Mouse (Mus musculus): ENCODE measurements around the gene Aes. TPM values are rescaled to one million over a fixed set of nuclear protein-coding genes. Genes with fewer than 3 reads are reported as not detected.

Aes gene
- polyA plus RNA-seq, 1 experiment from 2014 or later = 697 TPM

DNA sequence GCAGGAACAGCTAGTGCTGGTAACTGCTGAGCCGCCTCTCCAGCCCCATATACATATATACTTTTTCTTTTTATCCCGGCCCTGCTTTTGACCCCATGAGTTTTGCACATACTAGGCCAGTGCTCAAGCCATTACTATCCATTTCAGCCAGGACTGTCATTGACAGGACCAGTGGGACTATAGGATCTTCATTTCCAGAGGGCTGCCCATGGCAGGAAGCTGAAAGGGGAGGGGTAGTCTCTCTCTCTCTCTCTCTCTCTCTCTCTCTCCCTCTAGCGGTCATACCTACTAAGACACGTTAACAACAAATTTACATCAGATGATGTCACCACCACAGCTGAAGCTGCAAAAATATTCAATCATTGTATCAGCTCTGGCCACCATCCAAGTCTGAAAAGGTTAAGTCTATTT is 43.5 kb downstream of the Aes start:
- WGBS = 22% methylated on average over 4 of the region's 4 CpGs
- ATAC-seq (ENCODE audit: insufficient read depth, low FRiP score, low read depth) = no peak
- H3K4me3 ChIP-seq (replicated peaks) = no peak overlapping the region
- H3K9me3 ChIP-seq = no peaks in the 10 kb centered on the region
- no peak overlapping the region for H3K9ac ChIP-seq
- peaks cover 42% of the 10 kb centered on the region for H3K4me1 ChIP-seq
- H3K4me2 ChIP-seq = no peak overlapping the region
- no peaks in the 10 kb centered on the region for H3K36me3 ChIP-seq
- no peaks in the 10 kb centered on the region for H3K27me3 ChIP-seq (replicated peaks)
- H3K27ac ChIP-seq = peak overlapping the region; percentile 3; the same call in 1 of the 2 replicates

DNA sequence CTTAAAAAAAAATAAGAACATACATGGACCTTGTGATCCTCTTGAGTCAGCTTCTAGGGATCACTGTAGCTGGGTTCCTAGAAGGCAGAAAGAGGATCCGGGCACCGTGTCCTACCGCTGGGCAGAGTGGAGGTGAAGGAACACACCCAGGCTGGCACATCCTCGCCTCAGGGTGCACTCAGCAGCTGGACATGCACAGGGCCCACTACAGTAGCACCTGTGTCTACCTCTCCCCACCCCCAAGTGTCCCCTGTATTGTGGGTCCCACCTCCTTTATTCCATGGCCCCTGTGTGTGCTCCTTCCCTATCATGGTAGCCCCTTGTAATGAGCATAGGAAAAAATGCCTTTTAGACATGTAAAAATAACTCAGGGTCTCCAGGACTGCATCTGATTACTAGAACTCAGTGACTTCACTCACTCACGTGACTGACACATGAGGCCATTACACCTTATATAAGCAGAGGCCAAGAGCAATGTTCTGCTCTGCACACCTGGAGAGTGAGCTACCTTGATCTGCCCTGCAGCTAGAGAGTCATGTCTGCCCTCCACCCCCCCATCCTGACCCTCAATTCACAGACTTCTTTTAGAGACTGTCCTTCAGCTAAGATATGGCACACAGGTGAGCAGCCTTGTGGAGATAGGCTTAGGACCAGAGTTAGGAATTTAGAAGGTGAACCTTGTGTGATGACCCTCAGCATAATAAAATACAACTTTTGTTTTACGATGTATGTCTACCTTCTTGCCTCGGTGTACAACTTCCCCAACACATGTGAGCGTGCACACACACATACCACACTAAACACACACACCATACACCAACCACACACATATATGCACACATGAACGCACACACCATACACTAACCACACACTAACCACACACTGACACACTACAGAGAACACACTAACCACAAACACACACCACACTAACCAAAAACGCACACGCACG is 45.0 kb downstream of the Aes start:
- no peak overlapping the region for H3K9ac ChIP-seq
- H3K9me3 ChIP-seq = no peaks in the 10 kb centered on the region
- H3K4me1 ChIP-seq = peaks cover 32% of the 10 kb centered on the region
- no peaks in the 10 kb centered on the region for H3K27me3 ChIP-seq (replicated peaks)
- no peak overlapping the region for H3K4me3 ChIP-seq (replicated peaks)
- H3K27ac ChIP-seq = peak overlapping the region; percentile 95; the same call in 1 of the 2 replicates
- H3K36me3 ChIP-seq = no peaks in the 10 kb centered on the region
- H3K4me2 ChIP-seq = peak overlapping the region; percentile 77
- ATAC-seq (ENCODE audit: insufficient read depth, low FRiP score, low read depth) = no peak
- 78% methylated on average over 12 of the region's 12 CpGs for WGBS

DNA sequence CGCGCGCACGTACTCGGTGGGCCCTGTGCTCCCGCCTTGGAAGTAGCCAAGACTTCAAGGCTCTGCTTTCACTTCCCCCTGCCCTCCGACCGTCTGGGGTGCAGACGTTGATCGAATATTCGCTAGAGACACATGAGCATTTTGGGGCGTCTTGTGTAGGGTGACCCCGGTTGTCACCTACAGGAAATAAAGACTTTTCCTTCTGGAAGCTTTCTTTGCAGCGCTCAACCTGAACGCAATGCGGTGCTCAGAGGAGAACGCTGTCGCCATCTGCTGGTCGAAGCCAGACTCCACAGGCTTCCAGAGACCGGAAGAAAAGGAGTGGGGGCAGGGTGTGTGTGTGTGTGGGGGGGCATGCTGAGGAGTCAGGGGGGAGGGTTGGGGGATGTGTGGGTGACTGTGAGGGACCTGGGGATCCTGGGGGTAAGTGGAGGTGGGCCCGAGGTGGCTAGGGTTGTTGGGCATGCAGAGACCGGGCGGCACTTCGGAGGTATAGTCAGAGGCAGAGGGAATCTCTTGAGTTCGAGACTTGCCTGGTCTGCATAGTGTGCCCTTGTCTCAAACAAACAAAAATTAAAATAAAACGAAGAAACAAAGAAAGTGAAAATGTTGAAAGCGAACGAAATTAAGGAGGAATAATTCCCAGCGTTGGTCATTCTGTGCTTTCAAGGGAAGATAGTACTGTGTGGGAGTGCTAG is 45.8 kb downstream of the Aes start:
- peak overlapping the region; percentile 54 for H3K4me3 ChIP-seq (replicated peaks)
- H3K9me3 ChIP-seq = no peaks in the 10 kb centered on the region
- no peaks in the 10 kb centered on the region for H3K36me3 ChIP-seq
- no peaks in the 10 kb centered on the region for H3K27me3 ChIP-seq (replicated peaks)
- H3K4me2 ChIP-seq = peak overlapping the region; percentile 77
- H3K9ac ChIP-seq = no peak overlapping the region; the same call in 1 of the 2 replicates
- 18% methylated on average over 29 of the region's 29 CpGs for WGBS
- peak overlapping the region; percentile 95 for H3K27ac ChIP-seq
- peak; percentile 20; the same call in 1 of the 2 replicates for ATAC-seq (ENCODE audit: insufficient read depth, low FRiP score, low read depth)
- peaks cover 29% of the 10 kb centered on the region for H3K4me1 ChIP-seq

DNA sequence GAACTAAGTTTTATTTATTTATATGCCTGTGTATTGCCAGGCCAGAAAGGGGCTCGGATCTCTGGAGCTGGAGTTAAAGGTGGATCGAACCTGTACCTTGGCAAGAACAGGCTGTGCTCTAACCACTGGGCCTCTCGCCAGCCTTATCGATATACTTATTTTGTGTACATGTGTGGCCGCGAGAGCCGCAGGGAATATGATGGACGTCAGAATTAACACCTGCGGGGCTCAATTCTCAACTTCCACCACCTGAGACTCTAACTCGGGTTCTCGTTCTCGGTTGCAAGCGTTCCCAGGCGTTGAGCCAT is 46.3 kb downstream of the Aes start:
- WGBS = 2% methylated on average over 14 of the region's 14 CpGs
- no peaks in the 10 kb centered on the region for H3K9me3 ChIP-seq
- H3K4me3 ChIP-seq (replicated peaks) = peak overlapping the region; percentile 54
- H3K36me3 ChIP-seq = no peaks in the 10 kb centered on the region
- no peak for ATAC-seq (ENCODE audit: insufficient read depth, low FRiP score, low read depth)
- H3K27me3 ChIP-seq (replicated peaks) = no peaks in the 10 kb centered on the region
- H3K4me1 ChIP-seq = peaks cover 25% of the 10 kb centered on the region
- H3K9ac ChIP-seq = peak overlapping the region; percentile 11; the same call in 1 of the 2 replicates
- peak overlapping the region; percentile 95 for H3K27ac ChIP-seq
- H3K4me2 ChIP-seq = peak overlapping the region; percentile 77

DNA sequence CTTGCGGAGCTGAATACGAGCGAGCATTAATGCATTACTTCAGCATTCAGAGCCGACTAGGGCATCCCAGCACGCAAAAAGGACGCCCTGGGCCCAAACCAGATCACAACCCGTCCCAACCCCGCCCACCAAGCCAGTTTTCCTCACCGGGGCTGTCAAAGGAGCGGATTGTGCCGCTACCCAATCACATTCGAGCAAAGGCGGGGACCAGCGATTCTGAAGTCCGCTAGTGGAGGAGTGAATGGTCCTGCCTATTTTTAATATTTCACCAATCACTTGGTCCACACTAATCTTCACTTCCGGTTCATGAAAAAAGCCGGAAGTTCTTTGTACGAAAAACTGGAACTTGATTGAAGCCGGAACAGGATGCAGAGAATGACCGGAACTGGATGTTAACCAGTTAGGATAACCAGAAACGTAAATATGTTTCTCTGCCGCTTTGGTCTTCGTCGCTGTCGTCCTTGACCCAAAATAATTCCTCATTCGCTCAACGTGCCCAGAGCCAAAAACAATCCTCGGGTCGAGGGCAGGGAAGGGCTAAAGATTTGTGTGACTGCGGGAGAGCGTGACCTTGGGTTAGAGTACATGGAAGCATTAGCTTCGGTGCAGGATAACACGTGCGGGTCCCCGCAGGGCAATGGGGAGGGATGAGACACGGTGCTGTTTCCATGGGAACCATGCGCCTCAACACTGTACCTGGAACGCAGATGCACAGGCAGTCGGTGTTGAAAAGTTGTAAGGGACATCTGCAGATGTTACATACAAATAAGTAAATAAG is 46.9 kb downstream of the Aes start, which contains the start of gene BC025920:
Gene BC025920, plus strand, starts transcription at position 297 of the 778 bp plus-strand sequence.
- peaks cover 21% of the 10 kb centered on the region for H3K4me1 ChIP-seq
- ATAC-seq (ENCODE audit: insufficient read depth, low FRiP score, low read depth) = peak; percentile 92
- peak within 1 kb of the TSS; percentile 54 for H3K4me3 ChIP-seq (replicated peaks)
- WGBS = under 1% methylated on average over 39 of the region's 39 CpGs
- H3K27me3 ChIP-seq (replicated peaks) = no peaks in the 10 kb centered on the region
- peak within 1 kb of the TSS; percentile 11; the same call in 1 of the 2 replicates for H3K9ac ChIP-seq
- no peaks in the 10 kb centered on the region for H3K9me3 ChIP-seq
- H3K36me3 ChIP-seq = no peaks in the 10 kb centered on the region
- peak within 1 kb of the TSS; percentile 95 for H3K27ac ChIP-seq
- peak within 1 kb of the TSS; percentile 77 for H3K4me2 ChIP-seq

DNA sequence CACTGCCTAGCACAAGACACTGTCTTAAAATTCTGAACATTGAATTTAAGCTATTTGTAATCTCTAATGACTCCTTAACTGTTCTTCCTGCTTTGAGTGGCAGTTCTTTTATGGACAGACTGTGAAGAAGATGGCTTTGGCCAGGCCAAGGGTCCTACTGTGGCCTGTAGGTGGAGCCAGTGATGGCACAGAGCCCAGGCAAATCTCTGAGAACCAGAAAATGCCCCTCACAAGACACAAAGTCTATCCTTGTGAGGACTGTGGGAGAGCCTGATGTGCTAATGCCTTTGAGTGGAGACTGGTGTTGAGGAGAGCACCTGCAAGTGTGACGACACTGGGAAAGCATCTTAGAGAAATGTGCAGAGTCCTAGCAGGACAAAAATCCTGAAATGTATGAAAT is 49.0 kb downstream of the Aes start:
- Histone ChIP-seq H3K4me3 (replicated peaks) (no peak overlapping the region), H3K9me3 (no peaks in the 10 kb centered on the region), H3K27me3 (replicated peaks) (no peaks in the 10 kb centered on the region), H3K27ac (no peak overlapping the region), H3K4me2 (no peak overlapping the region), H3K36me3 (no peaks in the 10 kb centered on the region), H3K4me1 (peaks cover 15% of the 10 kb centered on the region; the same call in 1 of the 2 replicates), H3K9ac (no peak overlapping the region)
- ATAC-seq (ENCODE audit: insufficient read depth, low FRiP score, low read depth) = no peak
- WGBS = 79% methylated on average over 1 of the region's 1 CpGs

DNA sequence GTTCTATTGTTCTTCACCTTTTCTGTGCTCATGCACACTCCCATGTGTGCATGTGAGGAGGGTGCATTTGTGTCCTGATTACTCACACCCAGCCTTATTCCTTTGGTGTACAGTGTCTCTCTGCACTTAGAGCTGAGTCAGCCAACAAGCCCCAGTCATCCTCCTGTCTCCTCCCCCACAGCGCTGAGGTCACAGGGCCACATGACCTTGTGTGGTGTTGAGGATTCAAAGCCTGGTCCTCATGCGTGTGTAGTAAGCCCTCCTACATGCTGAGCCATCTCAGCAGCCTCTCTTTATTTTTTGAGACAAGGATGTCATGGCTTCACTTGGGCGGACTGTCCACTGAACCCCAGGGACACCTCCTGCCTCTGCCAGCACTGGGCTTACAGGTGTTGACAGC is 53.5 kb downstream of the Aes start:
- Histone ChIP-seq H3K4me1 (no peaks in the 10 kb centered on the region), H3K9me3 (no peaks in the 10 kb centered on the region), H3K9ac (no peak overlapping the region), H3K27me3 (replicated peaks) (no peaks in the 10 kb centered on the region), H3K4me3 (replicated peaks) (no peak overlapping the region), H3K27ac (no peak overlapping the region), H3K4me2 (no peak overlapping the region), H3K36me3 (no peaks in the 10 kb centered on the region)
- WGBS = 64% methylated on average over 3 of the region's 3 CpGs
- ATAC-seq (ENCODE audit: insufficient read depth, low FRiP score, low read depth) = no peak

DNA sequence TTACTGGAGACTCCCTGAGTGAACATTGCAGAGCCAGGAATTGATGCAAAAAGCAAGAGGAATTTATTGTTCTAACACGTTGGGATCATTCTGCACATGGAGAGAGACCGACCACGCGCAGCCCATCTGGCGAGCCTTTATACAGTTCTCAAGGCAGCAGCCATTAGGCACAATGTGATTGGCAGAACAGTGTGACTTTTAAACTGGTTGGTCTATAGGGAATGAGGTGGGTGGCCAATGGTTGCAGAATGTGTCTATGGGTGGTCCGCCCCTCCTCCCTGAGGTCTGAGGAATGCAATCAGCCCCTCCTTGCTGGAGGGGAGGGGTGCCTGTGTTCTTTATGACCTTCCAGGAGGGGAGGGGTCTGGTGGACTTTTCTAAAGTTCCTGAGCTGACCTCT is 56.2 kb downstream of the Aes start:
- ATAC-seq (ENCODE audit: insufficient read depth, low FRiP score, low read depth) = no peak

More for the DNA sequence above, 56.2 kb downstream of the Aes start:
- Histone ChIP-seq H3K4me3 (replicated peaks) (no peak overlapping the region), H3K9ac (no peak overlapping the region), H3K4me1 (no peaks in the 10 kb centered on the region), H3K27ac (no peak overlapping the region), H3K9me3 (no peaks in the 10 kb centered on the region), H3K4me2 (no peak overlapping the region), H3K27me3 (replicated peaks) (no peaks in the 10 kb centered on the region), H3K36me3 (no peaks in the 10 kb centered on the region)
- WGBS = 56% methylated on average over 6 of the region's 6 CpGs

Other genes starting within 250 kb of the Aes start
- gene Cactin, start 238.4 kb upstream of the Aes start, polyA plus RNA-seq (2015; fragmentation: Nextera tagmentation; extraction: Ambion mirVana) = 40.5 and 40.9 TPM in 2 replicates
- gene Tbxa2r, start 230.8 kb upstream of the Aes start, polyA plus RNA-seq (2015; fragmentation: Nextera tagmentation; extraction: Ambion mirVana) = 23.5 and 25.3 TPM in 2 replicates
- 0.04 and 0.12 TPM in 2 replicates for gene Gipc3, start 216.2 kb upstream of the Aes start, polyA plus RNA-seq (2015; fragmentation: Nextera tagmentation; extraction: Ambion mirVana)
- 78.8 and 79.1 TPM in 2 replicates for gene Hmg20b, start 209.0 kb upstream of the Aes start, polyA plus RNA-seq (2015; fragmentation: Nextera tagmentation; extraction: Ambion mirVana)
- gene Mfsd12, start 202.0 kb upstream of the Aes start, polyA plus RNA-seq (2015; fragmentation: Nextera tagmentation; extraction: Ambion mirVana) = 12.8 and 13.6 TPM in 2 replicates
- gene 4930404N11Rik, start 193.7 kb upstream of the Aes start, polyA plus RNA-seq (2015; fragmentation: Nextera tagmentation; extraction: Ambion mirVana) = 1.2 and 1.5 TPM in 2 replicates
- 88.5 and 90.5 TPM in 2 replicates for gene Fzr1, start 181.0 kb upstream of the Aes start, polyA plus RNA-seq (2015; fragmentation: Nextera tagmentation; extraction: Ambion mirVana)
- gene Dohh, start 175.1 kb upstream of the Aes start, polyA plus RNA-seq (2015; fragmentation: Nextera tagmentation; extraction: Ambion mirVana) = 78.9 and 80.4 TPM in 2 replicates
- 2.9 and 3.3 TPM in 2 replicates for gene Gm48551, start 175.0 kb upstream of the Aes start, polyA plus RNA-seq (2015; fragmentation: Nextera tagmentation; extraction: Ambion mirVana)
- gene Gm48552, start 170.5 kb upstream of the Aes start, polyA plus RNA-seq (2015; fragmentation: Nextera tagmentation; extraction: Ambion mirVana) = 0.41 and 1.4 TPM in 2 replicates
- 59.5 and 77.5 TPM in 2 replicates for gene Smim24, start 166.4 kb upstream of the Aes start, polyA plus RNA-seq (2015; fragmentation: Nextera tagmentation; extraction: Ambion mirVana)
- gene Nfic, start 103.9 kb upstream of the Aes start, polyA plus RNA-seq (2015; fragmentation: Nextera tagmentation; extraction: Ambion mirVana) = 65.5 and 78.2 TPM in 2 replicates
- gene Celf5, start 76.8 kb upstream of the Aes start, polyA plus RNA-seq (2015; fragmentation: Nextera tagmentation; extraction: Ambion mirVana) = 1.7 and 1.8 TPM in 2 replicates
- gene Ncln, start 63.1 kb upstream of the Aes start, polyA plus RNA-seq (2015; fragmentation: Nextera tagmentation; extraction: Ambion mirVana) = 83.9 and 93.7 TPM in 2 replicates
- 1.4 and 1.6 TPM in 2 replicates for gene S1pr4, start 59.4 kb upstream of the Aes start, polyA plus RNA-seq (2015; fragmentation: Nextera tagmentation; extraction: Ambion mirVana)
- gene Gna15, start 35.3 kb upstream of the Aes start, polyA plus RNA-seq (2015; fragmentation: Nextera tagmentation; extraction: Ambion mirVana) = 4.4 and 5.8 TPM in 2 replicates
- gene Gna11, start 14.3 kb upstream of the Aes start, polyA plus RNA-seq (2015; fragmentation: Nextera tagmentation; extraction: Ambion mirVana) = 113 and 134 TPM in 2 replicates
- 28.8 and 35.6 TPM in 2 replicates for gene Tle2, start 15.1 kb downstream of the Aes start, polyA plus RNA-seq (2015; fragmentation: Nextera tagmentation; extraction: Ambion mirVana)
- 31.2 and 42.1 TPM in 2 replicates for gene Tle6, start 41.6 kb downstream of the Aes start, polyA plus RNA-seq (2015; fragmentation: Nextera tagmentation; extraction: Ambion mirVana)
- gene BC025920, start 46.8 kb downstream of the Aes start, polyA plus RNA-seq (2015; fragmentation: Nextera tagmentation; extraction: Ambion mirVana) = 0.55 and 0.71 TPM in 2 replicates
- gene Sirt6, start 68.3 kb downstream of the Aes start, polyA plus RNA-seq (2015; fragmentation: Nextera tagmentation; extraction: Ambion mirVana) = 32.9 and 33.3 TPM in 2 replicates
- gene Ankrd24, start 69.1 kb downstream of the Aes start, polyA plus RNA-seq (2015; fragmentation: Nextera tagmentation; extraction: Ambion mirVana) = 10.9 and 12.6 TPM in 2 replicates
- 4.3 and 5.2 TPM in 2 replicates for gene Gm10778, start 89.6 kb downstream of the Aes start, polyA plus RNA-seq (2015; fragmentation: Nextera tagmentation; extraction: Ambion mirVana)
- gene Zfp433, start 145.3 kb downstream of the Aes start, polyA plus RNA-seq (2015; fragmentation: Nextera tagmentation; extraction: Ambion mirVana) = 11.8 and 13.6 TPM in 2 replicates
- gene Gm3055, start 211.7 kb downstream of the Aes start, polyA plus RNA-seq (2015; fragmentation: Nextera tagmentation; extraction: Ambion mirVana) = 6.7 and 6.9 TPM in 2 replicates

All from stomach, embryonic 15.5 days (tissue).